Mouse (Mus musculus): Measurements from ENCODE around the gene Oas2. TPM values are rescaled to one million over a fixed set of nuclear protein-coding genes. Genes with fewer than 3 reads are reported as not detected.

Gene Oas2
- polyA plus RNA-seq, 1 experiment from 2014 or later, result 0.43 TPM

- Histone ChIP-seq H3K4me2 (ENCODE audit: low read length) (no peak overlapping the region), H3K36me3 (ENCODE audit: control insufficient read depth, insufficient read depth, low read length) (no peaks in the 10 kb centered on the region), H3K27ac (replicated peaks; ENCODE audit: low read depth, low read length) (no peak overlapping the region), H3K27me3 (ENCODE audit: control insufficient read depth, insufficient read depth, low read length) (no peaks in the 10 kb centered on the region), H3K9me3 (ENCODE audit: control insufficient read depth, low read length) (no peaks in the 10 kb centered on the region), H3K4me3 (replicated peaks; ENCODE audit: low read depth, low read length) (no peak overlapping the region), H3K9ac (replicated peaks; ENCODE audit: low read length) (no peak overlapping the region), H3K4me1 (ENCODE audit: control insufficient read depth, insufficient read depth, low read length) (no peaks in the 10 kb centered on the region)
- DNase-seq (no peak), ATAC-seq (ENCODE audit: low FRiP score, low TSS enrichment) (no peak)
- 68% methylated on average over 3 of the region's 3 CpGs for WGBS
Measured at GRCm38 (mm10) chr5:120751206-120751605, 1.6 kb upstream of the Oas2 start.

- Histone ChIP-seq H3K4me2 (ENCODE audit: low read length) (no peak overlapping the region), H3K4me1 (ENCODE audit: control insufficient read depth, insufficient read depth, low read length) (no peaks in the 10 kb centered on the region), H3K27ac (replicated peaks; ENCODE audit: low read depth, low read length) (no peak overlapping the region), H3K9me3 (ENCODE audit: control insufficient read depth, low read length) (no peaks in the 10 kb centered on the region), H3K4me3 (replicated peaks; ENCODE audit: low read depth, low read length) (no peak overlapping the region), H3K36me3 (ENCODE audit: control insufficient read depth, insufficient read depth, low read length) (no peaks in the 10 kb centered on the region), H3K9ac (replicated peaks; ENCODE audit: low read length) (no peak overlapping the region), H3K27me3 (ENCODE audit: control insufficient read depth, insufficient read depth, low read length) (no peaks in the 10 kb centered on the region)
- ATAC-seq (ENCODE audit: low FRiP score, low TSS enrichment) (no peak), DNase-seq (peak; percentile 88)
- 10% methylated on average over 5 of the region's 5 CpGs for WGBS
Measured at GRCm38 (mm10) chr5:120746451-120746850, 3.2 kb downstream of the Oas2 start.

GRCm38 (mm10) chr5:120742125-120742524, 7.5 kb downstream of the Oas2 start:
- Histone ChIP-seq H3K4me1 (ENCODE audit: control insufficient read depth, insufficient read depth, low read length) (no peaks in the 10 kb centered on the region), H3K36me3 (ENCODE audit: control insufficient read depth, insufficient read depth, low read length) (no peaks in the 10 kb centered on the region), H3K4me2 (ENCODE audit: low read length) (no peak overlapping the region), H3K9me3 (ENCODE audit: control insufficient read depth, low read length) (no peaks in the 10 kb centered on the region), H3K27ac (replicated peaks; ENCODE audit: low read depth, low read length) (no peak overlapping the region), H3K27me3 (ENCODE audit: control insufficient read depth, insufficient read depth, low read length) (no peaks in the 10 kb centered on the region), H3K4me3 (replicated peaks; ENCODE audit: low read depth, low read length) (no peak overlapping the region), H3K9ac (replicated peaks; ENCODE audit: low read length) (no peak overlapping the region)
- DNase-seq, result peak; percentile 56
- ATAC-seq (ENCODE audit: low FRiP score, low TSS enrichment), result no peak
- WGBS, result 32% methylated on average over 4 of the region's 4 CpGs

- no peaks in the 10 kb centered on the region for H3K4me1 ChIP-seq (ENCODE audit: control insufficient read depth, insufficient read depth, low read length)
- no peak overlapping the region for H3K9ac ChIP-seq (replicated peaks; ENCODE audit: low read length)
- H3K4me3 ChIP-seq (replicated peaks; ENCODE audit: low read depth, low read length), result no peak overlapping the region
- H3K27me3 ChIP-seq (ENCODE audit: control insufficient read depth, insufficient read depth, low read length), result no peaks in the 10 kb centered on the region
- ATAC-seq (ENCODE audit: low FRiP score, low TSS enrichment), result no peak
- no peak overlapping the region for H3K27ac ChIP-seq (replicated peaks; ENCODE audit: low read depth, low read length)
- 64% methylated on average over 14 of the region's 14 CpGs for WGBS
- H3K9me3 ChIP-seq (ENCODE audit: control insufficient read depth, low read length), result no peaks in the 10 kb centered on the region
- no peak for DNase-seq
- no peaks in the 10 kb centered on the region for H3K36me3 ChIP-seq (ENCODE audit: control insufficient read depth, insufficient read depth, low read length)
- H3K4me2 ChIP-seq (ENCODE audit: low read length), result no peak overlapping the region
Measured at GRCm38 (mm10) chr5:120734380-120734990, 15.2 kb downstream of the Oas2 start.

GRCm38 (mm10) chr5:120733696-120734095, 16.0 kb downstream of the Oas2 start:
- ATAC-seq (ENCODE audit: low FRiP score, low TSS enrichment), result no peak
- 100% methylated on average over 3 of the region's 3 CpGs for WGBS
- Histone ChIP-seq H3K4me2 (ENCODE audit: low read length) (no peak overlapping the region), H3K4me1 (ENCODE audit: control insufficient read depth, insufficient read depth, low read length) (no peaks in the 10 kb centered on the region), H3K27me3 (ENCODE audit: control insufficient read depth, insufficient read depth, low read length) (no peaks in the 10 kb centered on the region), H3K9me3 (ENCODE audit: control insufficient read depth, low read length) (no peaks in the 10 kb centered on the region), H3K4me3 (replicated peaks; ENCODE audit: low read depth, low read length) (no peak overlapping the region), H3K27ac (replicated peaks; ENCODE audit: low read depth, low read length) (no peak overlapping the region), H3K36me3 (ENCODE audit: control insufficient read depth, insufficient read depth, low read length) (no peaks in the 10 kb centered on the region), H3K9ac (replicated peaks; ENCODE audit: low read length) (no peak overlapping the region)
- no peak for DNase-seq

- Histone ChIP-seq H3K27ac (replicated peaks; ENCODE audit: low read depth, low read length) (no peak overlapping the region), H3K9me3 (ENCODE audit: control insufficient read depth, low read length) (no peaks in the 10 kb centered on the region), H3K4me2 (ENCODE audit: low read length) (no peak overlapping the region), H3K36me3 (ENCODE audit: control insufficient read depth, insufficient read depth, low read length) (no peaks in the 10 kb centered on the region), H3K4me3 (replicated peaks; ENCODE audit: low read depth, low read length) (no peak overlapping the region), H3K27me3 (ENCODE audit: control insufficient read depth, insufficient read depth, low read length) (no peaks in the 10 kb centered on the region), H3K4me1 (ENCODE audit: control insufficient read depth, insufficient read depth, low read length) (no peaks in the 10 kb centered on the region), H3K9ac (replicated peaks; ENCODE audit: low read length) (no peak overlapping the region)
- WGBS, result 71% methylated on average over 1 of the region's 1 CpGs
- no peak for ATAC-seq (ENCODE audit: low FRiP score, low TSS enrichment)
- no peak for DNase-seq
Measured at GRCm38 (mm10) chr5:120732740-120733139, 16.9 kb downstream of the Oas2 start.

GRCm38 (mm10) chr5:120729319-120729718, 20.3 kb downstream of the Oas2 start:
- H3K4me2 ChIP-seq (ENCODE audit: low read length), result no peak overlapping the region
- H3K36me3 ChIP-seq (ENCODE audit: control insufficient read depth, insufficient read depth, low read length), result no peaks in the 10 kb centered on the region
- H3K4me1 ChIP-seq (ENCODE audit: control insufficient read depth, insufficient read depth, low read length), result no peaks in the 10 kb centered on the region
- ATAC-seq (ENCODE audit: low FRiP score, low TSS enrichment) (no peak), DNase-seq (peak; percentile 57)
- 67% methylated on average over 10 of the region's 10 CpGs for WGBS
- H3K9ac ChIP-seq (replicated peaks; ENCODE audit: low read length), result no peak overlapping the region
- H3K27me3 ChIP-seq (ENCODE audit: control insufficient read depth, insufficient read depth, low read length), result no peaks in the 10 kb centered on the region
- H3K4me3 ChIP-seq (replicated peaks; ENCODE audit: low read depth, low read length), result no peak overlapping the region
- H3K9me3 ChIP-seq (ENCODE audit: control insufficient read depth, low read length), result no peaks in the 10 kb centered on the region
- H3K27ac ChIP-seq (replicated peaks; ENCODE audit: low read depth, low read length), result no peak overlapping the region

GRCm38 (mm10) chr5:120725811-120726455, 23.7 kb downstream of the Oas2 start:
- Histone ChIP-seq H3K36me3 (ENCODE audit: control insufficient read depth, insufficient read depth, low read length) (no peaks in the 10 kb centered on the region), H3K27ac (replicated peaks; ENCODE audit: low read depth, low read length) (no peak overlapping the region), H3K9ac (replicated peaks; ENCODE audit: low read length) (no peak overlapping the region), H3K4me3 (replicated peaks; ENCODE audit: low read depth, low read length) (no peak overlapping the region), H3K4me1 (ENCODE audit: control insufficient read depth, insufficient read depth, low read length) (no peaks in the 10 kb centered on the region), H3K27me3 (ENCODE audit: control insufficient read depth, insufficient read depth, low read length) (no peaks in the 10 kb centered on the region), H3K4me2 (ENCODE audit: low read length) (no peak overlapping the region), H3K9me3 (ENCODE audit: control insufficient read depth, low read length) (no peaks in the 10 kb centered on the region)
- no peak for DNase-seq
- WGBS, result 63% methylated on average over 12 of the region's 12 CpGs
- no peak for ATAC-seq (ENCODE audit: low FRiP score, low TSS enrichment)

GRCm38 (mm10) chr5:120721005-120721404, 28.6 kb downstream of the Oas2 start:
- ATAC-seq (ENCODE audit: low FRiP score, low TSS enrichment), result no peak
- Histone ChIP-seq H3K9me3 (ENCODE audit: control insufficient read depth, low read length) (no peaks in the 10 kb centered on the region), H3K27ac (replicated peaks; ENCODE audit: low read depth, low read length) (no peak overlapping the region), H3K9ac (replicated peaks; ENCODE audit: low read length) (no peak overlapping the region), H3K4me2 (ENCODE audit: low read length) (no peak overlapping the region), H3K4me1 (ENCODE audit: control insufficient read depth, insufficient read depth, low read length) (no peaks in the 10 kb centered on the region), H3K4me3 (replicated peaks; ENCODE audit: low read depth, low read length) (no peak overlapping the region), H3K27me3 (ENCODE audit: control insufficient read depth, insufficient read depth, low read length) (no peaks in the 10 kb centered on the region), H3K36me3 (ENCODE audit: control insufficient read depth, insufficient read depth, low read length) (no peaks in the 10 kb centered on the region)
- DNase-seq, result no peak
- 62% methylated on average over 7 of the region's 7 CpGs for WGBS
